Mouse (Mus musculus) leukemia stem cell, adult 10-12 weeks (primary cell): ENCODE measurements around the gene Olfr1475. TPM values are rescaled to one million over a fixed set of nuclear protein-coding genes. Genes with fewer than 3 reads are reported as not detected.

Experiments
- polyA plus RNA-seq: library from polyadenylated mRNA; stranded (reverse); fragments of >175 nt; gene quantifications from 2 replicates; pipeline ENCODE4 v1.2.3, GENCODE M21; 2012; ENCODE audit warnings: low replicate concordance

Gene Olfr1475
- not detected in 2 replicates for polyA plus RNA-seq

GRCm38 (mm10) chr19:13480096-13480495 lies at the start of gene Olfr1475:
Olfr1475 (minus strand) TSS chr19:13480196.

DNA sequence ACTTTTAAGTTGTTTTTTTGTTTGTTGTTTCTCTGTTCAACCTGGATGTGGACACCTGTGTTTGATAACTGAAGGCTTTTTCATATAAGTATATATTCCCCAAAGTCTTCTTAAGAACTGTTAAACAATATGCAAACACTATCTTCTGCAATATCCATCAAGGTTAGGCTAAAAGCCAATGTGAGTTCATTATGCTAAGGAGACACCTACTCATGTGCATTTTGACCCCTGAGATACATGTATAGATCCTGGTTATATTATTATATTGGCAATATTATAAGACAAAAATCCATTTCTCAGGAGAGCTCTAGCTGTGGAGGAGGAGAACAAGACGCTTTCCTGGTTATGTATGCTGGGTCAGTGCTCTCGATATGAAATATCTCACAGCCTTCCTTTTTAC lies 47.6 kb upstream of the Olfr1475 start, which contains the start of gene Olfr1480:
TSS of gene Olfr1480 (plus strand) at position 301 of the 400 bp plus-strand sequence.

DNA sequence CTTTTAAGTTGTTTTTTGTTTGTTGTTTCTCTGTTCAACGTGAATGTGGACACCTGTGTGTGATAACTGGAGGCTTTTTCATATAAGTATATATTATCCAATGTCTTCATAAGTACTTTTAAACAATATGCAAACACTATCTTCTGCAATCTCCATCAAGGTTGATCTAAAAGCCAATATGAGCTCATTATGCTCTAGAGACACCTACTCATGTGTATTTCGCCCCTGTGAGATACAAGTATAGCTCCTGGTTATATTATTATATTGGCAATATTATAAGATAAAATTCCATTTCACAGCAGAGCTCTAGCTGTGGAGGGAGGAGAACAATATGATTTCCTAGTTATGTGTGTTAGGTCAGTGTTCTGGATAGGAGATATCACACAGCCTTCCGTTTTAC lies 20.2 kb upstream of the Olfr1475 start, which contains the start of gene Olfr1477:
TSS of gene Olfr1477 (plus strand) at position 301 of the 400 bp plus-strand sequence.

DNA sequence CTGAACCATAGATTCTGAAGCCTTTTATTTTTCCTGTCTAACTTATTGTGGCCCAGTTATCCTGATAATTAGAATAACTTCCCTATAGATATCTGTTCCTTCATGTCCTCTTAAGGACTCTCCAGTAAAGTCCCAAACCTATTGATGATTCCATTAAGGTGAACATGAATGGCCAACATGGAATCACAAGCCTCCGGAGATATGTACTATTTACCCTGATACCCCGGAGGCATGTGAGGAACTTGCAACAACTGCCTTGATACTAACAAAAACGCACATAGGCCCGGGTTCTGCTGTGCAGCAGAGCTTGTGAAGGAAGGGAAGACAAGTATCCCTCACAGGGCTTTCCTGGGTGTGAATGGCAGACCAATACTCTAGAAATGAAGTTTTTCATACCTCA lies 10.7 kb downstream of the Olfr1475 start, which contains the start of gene Olfr1474:
TSS of gene Olfr1474 (plus strand) at position 301 of the 400 bp plus-strand sequence.

GRCm38 (mm10) chr19:13455986-13456385 lies 24.0 kb downstream of the Olfr1475 start, which contains the start of gene Olfr1472:
Olfr1472 (minus strand) TSS chr19:13456086.

DNA sequence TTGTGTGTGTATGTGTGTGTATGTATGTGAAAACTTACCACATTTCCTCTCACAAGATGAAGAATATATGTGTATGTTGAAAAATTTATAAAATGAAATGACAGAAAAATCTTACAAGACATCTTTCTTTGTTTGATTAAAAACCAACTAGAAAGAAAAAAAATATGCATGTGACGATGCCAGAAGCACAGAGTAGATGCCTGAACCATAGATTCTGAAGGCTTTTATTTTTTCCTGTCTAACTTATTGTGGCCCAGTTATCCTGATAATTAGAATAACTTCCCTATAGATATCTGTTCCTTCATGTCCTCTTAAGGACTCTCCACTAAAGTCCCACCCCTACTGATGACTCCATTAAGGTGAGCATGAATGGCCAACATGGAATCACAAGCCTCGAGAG lies 36.9 kb downstream of the Olfr1475 start, which contains the start of gene Olfr1471:
TSS of gene Olfr1471 (plus strand) at position 301 of the 400 bp plus-strand sequence.

Other genes starting within 250 kb of the Olfr1475 start
- not detected in 2 replicates for gene Olfr1463, start 248.9 kb downstream of the Olfr1475 start, polyA plus RNA-seq
- not detected in 2 replicates for gene Olfr1465, start 164.7 kb downstream of the Olfr1475 start, polyA plus RNA-seq
- not detected in 2 replicates for gene Olfr1466, start 141.3 kb downstream of the Olfr1475 start, polyA plus RNA-seq
- 0.19 TPM in 1 of 2 replicates, not detected in the other for gene Olfr1467, start 118.0 kb downstream of the Olfr1475 start, polyA plus RNA-seq
- gene Olfr1469, start 72.3 kb downstream of the Olfr1475 start, polyA plus RNA-seq: not detected in 2 replicates
- gene Olfr1471, start 36.8 kb downstream of the Olfr1475 start, polyA plus RNA-seq: 0.09 TPM in 1 of 2 replicates, not detected in the other
- gene Olfr1472, start 24.1 kb downstream of the Olfr1475 start, polyA plus RNA-seq: not detected in 2 replicates
- not detected in 2 replicates for gene Olfr1474, start 10.6 kb downstream of the Olfr1475 start, polyA plus RNA-seq
- gene Olfr1477, start 20.4 kb upstream of the Olfr1475 start, polyA plus RNA-seq: not detected in 2 replicates
- not detected in 2 replicates for gene Olfr1480, start 47.7 kb upstream of the Olfr1475 start, polyA plus RNA-seq
- gene Olfr1484, start 103.3 kb upstream of the Olfr1475 start, polyA plus RNA-seq: not detected in 2 replicates
- gene Olfr1487, start 137.2 kb upstream of the Olfr1475 start, polyA plus RNA-seq: not detected in 2 replicates
- not detected in 2 replicates for gene Olfr1489, start 151.4 kb upstream of the Olfr1475 start, polyA plus RNA-seq
- not detected in 2 replicates for gene Olfr1490, start 170.9 kb upstream of the Olfr1475 start, polyA plus RNA-seq
- gene Olfr1491, start 217.1 kb upstream of the Olfr1475 start, polyA plus RNA-seq: not detected in 2 replicates
- not detected in 2 replicates for gene Olfr1493-ps1, start 243.1 kb upstream of the Olfr1475 start, polyA plus RNA-seq